Mouse (Mus musculus) kidney, embryonic 15.5 days (tissue): ENCODE results near the gene Lmf1. TPM values are rescaled to one million over a fixed set of nuclear protein-coding genes. Genes with fewer than 3 reads are reported as not detected.
A peak's percentile ranks its signal among the peaks of the same experiment; 100 is the strongest.

Source experiments
- ATAC-seq: fragments of 200-750 bp; cut with Nextera tagmentation; replicated peaks from 2 replicates; pipeline ENCODE4 v1.8.0; 2017; ENCODE audit warnings: moderate TSS enrichment; ENCODE audit not compliant: low FRiP score
- H3K27ac ChIP-seq: fragments of 300-500 bp; sonication (generic); 2 replicates; pipeline ENCODE4 v1.5.1; 2015; ENCODE audit warnings: mild to moderate bottlenecking, inconsistent platforms
- H3K27me3 ChIP-seq: fragments of 300-500 bp; sonication (generic); 2 replicates; pipeline ENCODE4 v1.6.1; 2015; ENCODE audit warnings: inconsistent platforms
- H3K36me3 ChIP-seq: fragments of 300-500 bp; sonication (generic); 2 replicates; pipeline ENCODE4 v1.6.1; 2015; ENCODE audit warnings: inconsistent platforms
- H3K4me1 ChIP-seq: fragments of 300-500 bp; sonication (generic); 2 replicates; pipeline ENCODE4 v1.6.1; 2015; ENCODE audit warnings: inconsistent platforms
- H3K4me2 ChIP-seq: fragments of 300-500 bp; sonication (generic); 2 replicates; pipeline ENCODE4 v1.6.1; 2015; ENCODE audit warnings: moderate library complexity, mild to moderate bottlenecking, inconsistent platforms
- H3K4me3 ChIP-seq: fragments of 300-500 bp; sonication (generic); replicated peaks from 2 replicates; pipeline ENCODE4 v1.5.1; 2015; ENCODE audit warnings: mild to moderate bottlenecking, inconsistent platforms
- H3K9ac ChIP-seq: fragments of 300-500 bp; sonication (generic); 2 replicates; pipeline ENCODE4 v1.6.1; 2015; ENCODE audit warnings: mild to moderate bottlenecking, inconsistent platforms
- H3K9me3 ChIP-seq: fragments of 300-500 bp; sonication (generic); replicated peaks from 2 replicates; pipeline ENCODE4 v1.6.1; 2016; ENCODE audit warnings: inconsistent platforms
- WGBS: fragments of 180-500 bp; shearing (Covaris S2); methylation state at CpG from one replicate; pipeline ENCODE4 v1.1.7; 2015; ENCODE audit warnings: mixed read lengths; 5-methylcytosine and 5-hydroxymethylcytosine counted together
- polyA plus RNA-seq: library from polyadenylated mRNA; unstranded; fragments of >200 nt; fragmentation: Nextera tagmentation; extraction: Ambion mirVana; gene quantifications from 2 replicates; pipeline ENCODE4 v1.2.1, GENCODE M21; 2015

Gene Lmf1
- polyA plus RNA-seq, 1 experiment from 2014 or later, result 32.1 TPM

DNA sequence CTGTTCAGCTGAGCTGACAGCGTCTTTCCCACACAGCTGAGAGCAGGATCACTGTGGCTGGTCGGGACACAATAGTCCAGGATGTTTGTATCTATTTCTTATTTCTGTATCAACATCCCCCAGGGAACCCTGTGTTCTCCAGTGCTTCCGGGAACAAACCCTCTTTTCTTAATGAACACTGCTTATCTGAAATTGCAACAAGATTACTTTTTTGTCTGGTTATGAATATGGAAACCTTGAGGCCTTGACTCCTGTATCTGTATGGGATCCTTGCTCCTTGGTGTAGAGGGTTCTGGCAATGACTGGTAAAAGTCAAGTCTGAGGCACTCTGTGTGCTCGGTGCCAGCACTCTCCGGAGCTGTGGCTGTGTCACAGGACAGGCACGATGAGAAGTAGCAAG is 11.2 kb downstream of the Lmf1 start:
- WGBS, result 91% methylated on average over 6 of the region's 6 CpGs
- H3K27ac ChIP-seq, result no peak overlapping the region
- ATAC-seq, result no peak
- H3K36me3 ChIP-seq, result peaks cover 52% of the 10 kb centered on the region
- H3K9ac ChIP-seq, result no peak overlapping the region
- H3K4me3 ChIP-seq, result no peak overlapping the region
- H3K4me1 ChIP-seq, result peaks cover 17% of the 10 kb centered on the region
- no peaks in the 10 kb centered on the region for H3K27me3 ChIP-seq
- H3K4me2 ChIP-seq, result no peak overlapping the region
- H3K9me3 ChIP-seq, result no peaks in the 10 kb centered on the region

DNA sequence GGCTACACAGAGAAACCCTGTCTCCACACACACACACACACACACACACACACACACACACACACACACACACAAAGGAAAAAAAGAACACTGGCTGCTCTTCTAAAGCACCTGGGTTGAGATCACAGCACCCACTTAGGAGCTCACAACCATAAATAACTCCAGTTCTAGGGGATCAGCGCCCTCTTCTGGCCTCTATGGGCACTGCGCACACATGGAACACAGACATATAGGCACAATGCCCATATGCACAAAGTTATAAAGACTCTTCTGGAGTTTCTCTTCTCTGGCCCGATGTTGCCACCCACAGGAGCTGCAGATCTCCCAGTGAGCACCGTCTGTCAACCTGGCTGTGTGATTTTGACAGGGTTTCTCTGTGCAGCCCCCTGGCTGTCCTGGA is 12.1 kb downstream of the Lmf1 start:
- 85% methylated on average over 4 of the region's 4 CpGs for WGBS
- Histone ChIP-seq H3K4me3 (no peak overlapping the region), H3K4me1 (peaks cover 17% of the 10 kb centered on the region), H3K9ac (no peak overlapping the region), H3K9me3 (no peaks in the 10 kb centered on the region), H3K27me3 (no peaks in the 10 kb centered on the region), H3K4me2 (no peak overlapping the region), H3K27ac (no peak overlapping the region), H3K36me3 (peaks cover 47% of the 10 kb centered on the region)
- no peak for ATAC-seq

- no peaks in the 10 kb centered on the region for H3K9me3 ChIP-seq
- peaks cover 42% of the 10 kb centered on the region for H3K36me3 ChIP-seq
- H3K27me3 ChIP-seq, result no peaks in the 10 kb centered on the region
- no peak for ATAC-seq
- 87% methylated on average over 6 of the region's 6 CpGs for WGBS
- no peak overlapping the region for H3K27ac ChIP-seq
- peaks cover 17% of the 10 kb centered on the region for H3K4me1 ChIP-seq
- H3K4me3 ChIP-seq, result no peak overlapping the region
- H3K9ac ChIP-seq, result no peak overlapping the region
- no peak overlapping the region for H3K4me2 ChIP-seq
These were observed 13.5 kb downstream of the Lmf1 start for GRCm38 (mm10) chr17:25592336-25592735.

DNA sequence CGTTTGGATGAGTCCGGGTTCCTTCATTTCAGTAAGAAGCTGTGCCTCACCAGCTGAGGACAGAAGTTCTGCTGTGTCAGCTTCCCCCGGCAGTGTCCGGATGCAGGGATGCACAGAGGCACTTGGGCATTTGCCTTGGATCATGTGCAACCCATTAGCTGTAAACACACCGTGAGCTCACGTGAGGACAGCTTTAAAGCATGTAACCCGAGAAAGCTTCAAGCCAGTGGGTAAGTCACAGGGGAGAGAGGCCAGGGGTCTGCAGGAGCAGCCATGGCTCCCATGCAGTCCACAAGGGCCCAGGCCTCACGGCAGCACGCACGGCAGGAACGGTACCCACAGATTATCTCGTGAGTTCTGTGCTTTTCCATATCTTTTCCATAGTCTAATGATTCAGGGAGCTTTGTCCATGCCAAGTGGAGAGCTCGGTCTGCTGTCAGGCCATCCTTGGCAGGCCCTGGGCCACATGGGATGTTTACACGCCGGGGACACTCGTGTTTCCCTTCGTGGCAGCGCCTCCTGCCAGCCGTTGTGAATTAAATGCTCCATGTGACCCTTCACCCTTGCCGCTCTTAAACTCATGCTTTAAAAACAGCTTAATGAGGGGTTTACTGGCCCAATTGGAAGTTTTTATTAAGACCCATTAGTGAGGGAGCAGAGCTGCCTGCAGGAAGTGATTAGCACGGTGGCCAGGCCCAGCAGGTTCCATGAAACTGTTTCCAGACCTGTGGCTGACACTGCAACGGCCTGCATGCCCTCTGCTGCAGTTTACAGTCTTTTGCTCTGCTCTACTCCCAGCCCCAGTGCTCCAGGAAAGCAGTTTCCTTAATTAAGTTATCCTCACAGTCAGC is 14.8 kb downstream of the Lmf1 start:
- ATAC-seq, result peak; percentile 38; the same call in 1 of the 2 replicates

GRCm38 (mm10) chr17:25595495-25595894 is 16.6 kb downstream of the Lmf1 start:
- Histone ChIP-seq H3K4me2 (no peak overlapping the region), H3K27ac (no peak overlapping the region), H3K4me1 (peaks cover 17% of the 10 kb centered on the region), H3K36me3 (peaks cover 19% of the 10 kb centered on the region), H3K4me3 (no peak overlapping the region), H3K9ac (no peak overlapping the region), H3K9me3 (no peaks in the 10 kb centered on the region), H3K27me3 (no peaks in the 10 kb centered on the region)
- no peak for ATAC-seq
- 72% methylated on average over 5 of the region's 5 CpGs for WGBS

More for the DNA sequence above, 14.8 kb downstream of the Lmf1 start:
- Histone ChIP-seq H3K27me3 (no peaks in the 10 kb centered on the region), H3K9ac (no peak overlapping the region), H3K4me2 (no peak overlapping the region), H3K4me3 (no peak overlapping the region), H3K9me3 (no peaks in the 10 kb centered on the region), H3K27ac (0 out of 2 replicates have a peak overlapping the region, but pooled peaks have one; percentile 13), H3K36me3 (peaks cover 30% of the 10 kb centered on the region), H3K4me1 (peaks cover 17% of the 10 kb centered on the region)
- 20% methylated on average over 22 of the region's 22 CpGs for WGBS

DNA sequence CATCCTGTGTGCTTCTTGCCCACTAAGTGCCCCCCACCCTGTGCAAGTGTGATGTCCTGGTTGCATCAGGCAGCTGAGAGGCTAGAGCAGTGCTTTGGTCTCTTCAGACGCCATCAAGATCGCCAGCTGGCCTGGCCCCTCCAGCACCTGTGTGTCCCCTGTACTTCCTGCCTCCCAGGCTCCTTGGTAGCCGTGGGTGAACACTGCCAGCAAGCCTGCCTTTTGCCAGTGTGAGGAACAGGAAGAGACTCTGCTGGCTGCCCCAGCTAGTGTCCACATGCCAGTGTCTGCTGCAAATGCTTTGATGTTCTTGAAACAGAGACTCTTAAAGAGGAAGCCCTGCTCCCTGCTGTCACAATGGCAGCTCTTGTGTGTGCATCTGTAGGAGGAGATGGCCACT is 18.7 kb downstream of the Lmf1 start:
- 49% methylated on average over 3 of the region's 3 CpGs for WGBS
- Histone ChIP-seq H3K4me1 (peaks cover 17% of the 10 kb centered on the region), H3K4me3 (no peak overlapping the region), H3K27me3 (no peaks in the 10 kb centered on the region), H3K4me2 (no peak overlapping the region), H3K36me3 (peaks cover 6% of the 10 kb centered on the region; the same call in 1 of the 2 replicates), H3K9ac (no peak overlapping the region), H3K27ac (no peak overlapping the region), H3K9me3 (no peaks in the 10 kb centered on the region)
- no peak for ATAC-seq

- H3K27ac ChIP-seq, result no peak overlapping the region
- H3K36me3 ChIP-seq, result no peaks in the 10 kb centered on the region
- peaks cover 10% of the 10 kb centered on the region; the same call in 1 of the 2 replicates for H3K4me1 ChIP-seq
- H3K9ac ChIP-seq, result no peak overlapping the region
- no peaks in the 10 kb centered on the region for H3K27me3 ChIP-seq
- no peaks in the 10 kb centered on the region for H3K9me3 ChIP-seq
- no peak for ATAC-seq
- H3K4me3 ChIP-seq, result no peak overlapping the region
- no peak overlapping the region for H3K4me2 ChIP-seq
- WGBS, result 68% methylated on average over 8 of the region's 8 CpGs
These were observed 23.5 kb downstream of the Lmf1 start for GRCm38 (mm10) chr17:25602366-25602765.

GRCm38 (mm10) chr17:25604234-25604633 is 25.3 kb downstream of the Lmf1 start:
- WGBS, result 28% methylated on average over 5 of the region's 5 CpGs
- H3K4me3 ChIP-seq, result no peak overlapping the region
- no peaks in the 10 kb centered on the region for H3K9me3 ChIP-seq
- no peaks in the 10 kb centered on the region for H3K36me3 ChIP-seq
- H3K27ac ChIP-seq, result no peak overlapping the region
- ATAC-seq, result no peak
- H3K9ac ChIP-seq, result no peak overlapping the region
- no peak overlapping the region for H3K4me2 ChIP-seq
- H3K4me1 ChIP-seq, result peaks cover 20% of the 10 kb centered on the region
- no peaks in the 10 kb centered on the region for H3K27me3 ChIP-seq

- H3K4me1 ChIP-seq, result peaks cover 46% of the 10 kb centered on the region
- H3K9me3 ChIP-seq, result no peaks in the 10 kb centered on the region
- no peak overlapping the region for H3K9ac ChIP-seq
- H3K27ac ChIP-seq, result no peak overlapping the region
- H3K36me3 ChIP-seq, result peaks cover 9% of the 10 kb centered on the region
- 82% methylated on average over 11 of the region's 11 CpGs for WGBS
- H3K27me3 ChIP-seq, result no peaks in the 10 kb centered on the region
- ATAC-seq, result no peak
- H3K4me2 ChIP-seq, result no peak overlapping the region
- no peak overlapping the region for H3K4me3 ChIP-seq
These were observed 29.4 kb downstream of the Lmf1 start for GRCm38 (mm10) chr17:25608137-25608785.

DNA sequence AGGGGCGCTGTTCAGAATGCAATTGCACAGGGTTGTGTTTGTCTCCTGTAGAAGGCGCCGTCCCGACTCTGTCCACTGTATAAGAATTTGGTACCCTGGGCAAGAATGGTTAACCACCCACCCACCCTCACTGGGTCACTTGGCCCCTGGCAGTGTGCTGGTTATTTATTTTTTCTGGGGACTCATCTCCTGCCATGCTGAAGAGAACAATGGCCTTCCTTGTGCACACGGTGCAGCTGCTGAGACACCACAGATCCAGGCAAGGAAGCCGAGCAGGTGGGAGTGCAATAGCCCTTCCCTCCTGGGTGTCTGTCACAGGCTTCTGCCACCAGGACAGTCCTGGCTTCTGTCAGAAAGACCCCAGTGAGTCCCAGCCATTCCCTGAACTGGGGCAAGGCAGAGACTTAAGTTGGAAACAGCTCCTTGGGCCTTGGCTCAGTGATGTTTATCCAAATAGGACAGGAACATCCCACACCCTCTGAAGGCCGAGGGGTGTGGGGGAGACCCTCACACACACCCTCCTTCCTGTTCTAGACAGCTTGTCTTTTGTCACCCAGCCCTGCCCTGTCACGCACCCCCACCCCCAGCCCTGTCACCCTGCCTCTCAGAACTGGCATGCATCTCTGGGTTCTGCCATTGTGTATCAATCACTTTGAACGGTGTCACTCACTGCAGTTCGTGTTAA is 30.1 kb downstream of the Lmf1 start:
- 56% methylated on average over 10 of the region's 10 CpGs for WGBS
- Histone ChIP-seq H3K9me3 (no peaks in the 10 kb centered on the region), H3K4me1 (peaks cover 39% of the 10 kb centered on the region), H3K27me3 (no peaks in the 10 kb centered on the region), H3K9ac (no peak overlapping the region), H3K4me2 (no peak overlapping the region), H3K36me3 (peaks cover 16% of the 10 kb centered on the region), H3K27ac (no peak overlapping the region), H3K4me3 (no peak overlapping the region)
- ATAC-seq, result 0 out of 2 replicates have a peak, but pooled peaks have one; percentile 21

- Histone ChIP-seq H3K36me3 (peaks cover 21% of the 10 kb centered on the region), H3K4me2 (no peak overlapping the region), H3K27me3 (no peaks in the 10 kb centered on the region), H3K4me1 (peaks cover 36% of the 10 kb centered on the region), H3K4me3 (no peak overlapping the region), H3K27ac (0 out of 2 replicates have a peak overlapping the region, but pooled peaks have one; percentile 2), H3K9me3 (no peaks in the 10 kb centered on the region), H3K9ac (no peak overlapping the region)
- 63% methylated on average over 3 of the region's 3 CpGs for WGBS
- ATAC-seq, result no peak
These were observed 30.6 kb downstream of the Lmf1 start for GRCm38 (mm10) chr17:25609506-25609828.

GRCm38 (mm10) chr17:25610151-25610550 is 31.3 kb downstream of the Lmf1 start:
- H3K4me1 ChIP-seq, result peaks cover 36% of the 10 kb centered on the region
- H3K27ac ChIP-seq, result no peak overlapping the region
- H3K9ac ChIP-seq, result no peak overlapping the region
- H3K9me3 ChIP-seq, result no peaks in the 10 kb centered on the region
- H3K4me3 ChIP-seq, result no peak overlapping the region
- no peaks in the 10 kb centered on the region for H3K27me3 ChIP-seq
- H3K36me3 ChIP-seq, result peaks cover 28% of the 10 kb centered on the region
- ATAC-seq, result 0 out of 2 replicates have a peak, but pooled peaks have one; percentile 23
- no peak overlapping the region for H3K4me2 ChIP-seq
- WGBS, result 49% methylated on average over 9 of the region's 9 CpGs
